Mouse (Mus musculus) heart, embryonic 16.5 days (tissue): ENCODE data around the gene Iqsec1. TPM values are rescaled to one million over a fixed set of nuclear protein-coding genes. Genes with fewer than 3 reads are reported as not detected.

ENCODE experiments used
- ATAC-seq: fragments of 200-750 bp; cut with Nextera tagmentation; replicated peaks from 2 replicates; pipeline ENCODE4 v1.8.0; 2017; ENCODE audit warnings: moderate number of reproducible peaks; ENCODE audit not compliant: insufficient read depth, low FRiP score; ENCODE audit errors: extremely low read depth
- H3K27ac ChIP-seq: fragments of 300-500 bp; sonication (generic); 2 replicates; pipeline ENCODE4 v1.5.1; 2014; ENCODE audit warnings: mild to moderate bottlenecking, low read length, control low read depth, moderate library complexity
- H3K27me3 ChIP-seq: fragments of 300-500 bp; sonication (generic); 2 replicates; pipeline ENCODE4 v1.6.1; 2014; ENCODE audit warnings: low read length, mixed read lengths; ENCODE audit not compliant: control insufficient read depth, insufficient read depth
- H3K36me3 ChIP-seq: fragments of 300-500 bp; sonication (generic); 2 replicates; pipeline ENCODE4 v1.6.1; 2014; ENCODE audit not compliant: control insufficient read depth, insufficient read depth
- H3K4me1 ChIP-seq: fragments of 300-500 bp; sonication (generic); 2 replicates; pipeline ENCODE4 v1.6.1; 2014; ENCODE audit warnings: low read length, mixed read lengths; ENCODE audit not compliant: control insufficient read depth, insufficient read depth
- H3K4me2 ChIP-seq: fragments of 300-500 bp; sonication (generic); 2 replicates; pipeline ENCODE4 v1.6.1; 2014; ENCODE audit warnings: low read depth, mild to moderate bottlenecking, control low read depth, low read length
- H3K4me3 ChIP-seq: fragments of 300-500 bp; sonication (generic); 2 replicates; pipeline ENCODE4 v1.5.1; 2014; ENCODE audit warnings: mild to moderate bottlenecking, control low read depth, low read length
- H3K9ac ChIP-seq: fragments of 300-500 bp; sonication (generic); 2 replicates; pipeline ENCODE4 v1.6.1; 2014; ENCODE audit warnings: low read length, control low read depth
- H3K9me3 ChIP-seq: fragments of 300-500 bp; sonication (generic); replicated peaks from 2 replicates; pipeline ENCODE4 v1.6.1; 2016; ENCODE audit warnings: low read length; ENCODE audit not compliant: control insufficient read depth
- WGBS: fragments of 180-500 bp; shearing (Covaris S2); extraction: QIAGEN DNeasy Blood & Tissue Kit; methylation state at CpG from one replicate; pipeline ENCODE4 v1.1.7; 2014; 5-methylcytosine and 5-hydroxymethylcytosine counted together
- polyA plus RNA-seq: library from polyadenylated mRNA; unstranded; fragments of >200 nt; fragmentation: Nextera tagmentation; extraction: Ambion mirVana; gene quantifications from 2 replicates; pipeline ENCODE4 v1.2.1, GENCODE M21; 2015

Iqsec1 gene
- polyA plus RNA-seq, 1 experiment from 2014 or later, result 13.7 TPM

GRCm38 (mm10) chr6:90748976-90749375, 239.5 kb downstream of the Iqsec1 start:
- no peaks in the 10 kb centered on the region for H3K36me3 ChIP-seq
- H3K4me3 ChIP-seq, result no peak overlapping the region
- H3K27ac ChIP-seq, result no peak overlapping the region
- no peak overlapping the region for H3K4me2 ChIP-seq
- H3K9ac ChIP-seq, result no peak overlapping the region
- ATAC-seq, result no peak
- peaks cover 26% of the 10 kb centered on the region for H3K4me1 ChIP-seq
- no peaks in the 10 kb centered on the region for H3K27me3 ChIP-seq
- no peaks in the 10 kb centered on the region for H3K9me3 ChIP-seq

- no peaks in the 10 kb centered on the region for H3K27me3 ChIP-seq
- H3K9ac ChIP-seq, result no peak overlapping the region
- H3K4me3 ChIP-seq, result no peak overlapping the region
- H3K27ac ChIP-seq, result no peak overlapping the region; the same call in 1 of the 2 replicates
- ATAC-seq, result no peak; the same call in 1 of the 2 replicates
- 51% methylated on average over 3 of the region's 3 CpGs for WGBS
- no peaks in the 10 kb centered on the region for H3K36me3 ChIP-seq
- peaks cover 21% of the 10 kb centered on the region for H3K4me1 ChIP-seq
- H3K4me2 ChIP-seq, result no peak overlapping the region
- H3K9me3 ChIP-seq, result no peaks in the 10 kb centered on the region
Measured at GRCm38 (mm10) chr6:90746331-90746864, 242.1 kb downstream of the Iqsec1 start.

GRCm38 (mm10) chr6:90745401-90746198, 242.9 kb downstream of the Iqsec1 start:
- no peaks in the 10 kb centered on the region for H3K36me3 ChIP-seq
- no peaks in the 10 kb centered on the region for H3K9me3 ChIP-seq
- peaks cover 17% of the 10 kb centered on the region for H3K4me1 ChIP-seq
- H3K9ac ChIP-seq, result no peak overlapping the region
- no peak overlapping the region for H3K4me3 ChIP-seq
- 52% methylated on average over 3 of the region's 3 CpGs for WGBS
- no peak overlapping the region for H3K27ac ChIP-seq
- no peaks in the 10 kb centered on the region for H3K27me3 ChIP-seq
- H3K4me2 ChIP-seq, result no peak overlapping the region
- ATAC-seq, result no peak

- H3K27me3 ChIP-seq, result no peaks in the 10 kb centered on the region
- 83% methylated on average over 1 of the region's 1 CpGs for WGBS
- ATAC-seq, result no peak
Measured at GRCm38 (mm10) chr6:90742453-90742852, 246.0 kb downstream of the Iqsec1 start.

GRCm38 (mm10) chr6:90741717-90742116, 246.8 kb downstream of the Iqsec1 start:
- Histone ChIP-seq H3K36me3 (no peaks in the 10 kb centered on the region), H3K4me1 (peaks cover 4% of the 10 kb centered on the region; the same call in 1 of the 2 replicates), H3K4me3 (no peak overlapping the region), H3K27ac (peak overlapping the region; percentile 3; the same call in 1 of the 2 replicates), H3K4me2 (no peak overlapping the region), H3K9me3 (no peaks in the 10 kb centered on the region), H3K27me3 (no peaks in the 10 kb centered on the region), H3K9ac (no peak overlapping the region)
- 94% methylated on average over 5 of the region's 5 CpGs for WGBS
- no peak for ATAC-seq

More at GRCm38 (mm10) chr6:90742453-90742852, 246.0 kb downstream of the Iqsec1 start:
- no peaks in the 10 kb centered on the region for H3K9me3 ChIP-seq
- H3K4me3 ChIP-seq, result no peak overlapping the region
- no peaks in the 10 kb centered on the region for H3K36me3 ChIP-seq
- peaks cover 7% of the 10 kb centered on the region; the same call in 1 of the 2 replicates for H3K4me1 ChIP-seq
- no peak overlapping the region for H3K27ac ChIP-seq
- H3K4me2 ChIP-seq, result no peak overlapping the region
- no peak overlapping the region for H3K9ac ChIP-seq

GRCm38 (mm10) chr6:90741056-90741420, 247.4 kb downstream of the Iqsec1 start:
- Histone ChIP-seq H3K27me3 (no peaks in the 10 kb centered on the region), H3K36me3 (no peaks in the 10 kb centered on the region), H3K9me3 (no peaks in the 10 kb centered on the region), H3K4me3 (no peak overlapping the region), H3K27ac (peak overlapping the region; percentile 43), H3K9ac (no peak overlapping the region), H3K4me2 (no peak overlapping the region), H3K4me1 (peaks cover 3% of the 10 kb centered on the region; the same call in 1 of the 2 replicates)
- no peak for ATAC-seq
- whole genome bisulfite sequencing, result 73% methylated on average over 4 of the region's 4 CpGs

- no peaks in the 10 kb centered on the region for H3K9me3 ChIP-seq
- no peak overlapping the region for H3K9ac ChIP-seq
- no peak overlapping the region for H3K4me2 ChIP-seq
- H3K4me3 ChIP-seq, result no peak overlapping the region
- WGBS, result 66% methylated on average over 4 of the region's 4 CpGs
- no peaks in the 10 kb centered on the region for H3K36me3 ChIP-seq
- no peaks in the 10 kb centered on the region for H3K27me3 ChIP-seq
- H3K4me1 ChIP-seq, result peaks cover 7% of the 10 kb centered on the region
- ATAC-seq, result 0 out of 2 replicates have a peak, but pooled peaks have one; percentile 11
- H3K27ac ChIP-seq, result peak overlapping the region; percentile 46
Measured at GRCm38 (mm10) chr6:90740348-90741055, 248.0 kb downstream of the Iqsec1 start.

GRCm38 (mm10) chr6:90737376-90737775, 251.1 kb downstream of the Iqsec1 start:
- WGBS, result 3% methylated on average over 12 of the region's 12 CpGs
- Histone ChIP-seq H3K4me2 (peak overlapping the region; percentile 98), H3K36me3 (no peaks in the 10 kb centered on the region), H3K27ac (peak overlapping the region; percentile 88), H3K4me3 (peak overlapping the region; percentile 87), H3K9ac (peak overlapping the region; percentile 94), H3K9me3 (no peaks in the 10 kb centered on the region), H3K27me3 (no peaks in the 10 kb centered on the region), H3K4me1 (peaks cover 16% of the 10 kb centered on the region)
- ATAC-seq, result peak; percentile 66
